Mouse (Mus musculus): ENCODE measurements at regions not wholly inside any gene's neighbourhood (a gene's known extent, or its start where the extent isn't known, plus 50 kb on each side); places are given as distances from the start of the nearest gene placed in this dataset.
"Not testable (repeated sequence)": the region's sequence is repeated elsewhere in the genome, so short reads cannot be mapped to it uniquely, and the experiment has no call there.

DNA sequence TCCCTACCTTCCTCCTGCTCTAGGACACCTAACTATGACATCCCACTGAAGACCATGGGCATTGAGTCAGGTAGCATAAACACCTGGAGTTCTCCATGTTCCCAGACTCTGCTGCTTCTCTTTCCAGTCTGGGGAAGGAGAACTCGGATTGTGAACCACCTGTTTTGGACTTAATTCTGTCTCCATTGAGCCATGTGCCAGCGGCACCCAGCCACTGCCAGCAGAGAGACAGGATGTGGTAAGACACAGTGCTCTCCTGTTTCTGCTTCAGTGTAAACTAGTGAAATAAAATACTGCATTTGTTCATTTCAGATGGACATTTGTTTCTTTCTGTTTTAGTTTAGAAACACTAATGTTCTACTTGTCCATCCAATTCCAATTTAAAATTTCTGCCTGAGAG lies 168.1 kb upstream of the Arhgap18 start:
- no peak for DNase-seq (ENCODE audit: low spot score)

DNA sequence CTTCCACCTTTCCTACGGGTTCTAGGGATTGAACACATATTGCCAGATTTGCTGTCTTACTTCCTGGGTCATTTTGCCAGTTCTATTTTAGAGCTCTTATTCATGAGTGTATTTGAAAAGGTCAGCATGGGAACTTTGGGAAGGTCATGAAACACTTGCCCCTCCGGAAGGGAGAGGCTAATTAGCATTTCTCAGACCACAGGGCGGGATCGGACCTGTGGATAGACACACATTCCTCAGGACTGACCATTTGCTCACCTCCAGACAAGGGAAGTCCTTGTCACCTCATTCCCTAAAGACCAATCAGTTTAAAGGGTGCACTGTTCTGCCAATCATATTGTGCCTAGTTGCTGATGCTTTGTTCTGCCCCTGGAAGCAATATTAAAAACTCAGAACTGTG lies 146.1 kb upstream of the Arhgap18 start:
- DNase-seq (ENCODE audit: low spot score), result not testable (repeated sequence)

DNA sequence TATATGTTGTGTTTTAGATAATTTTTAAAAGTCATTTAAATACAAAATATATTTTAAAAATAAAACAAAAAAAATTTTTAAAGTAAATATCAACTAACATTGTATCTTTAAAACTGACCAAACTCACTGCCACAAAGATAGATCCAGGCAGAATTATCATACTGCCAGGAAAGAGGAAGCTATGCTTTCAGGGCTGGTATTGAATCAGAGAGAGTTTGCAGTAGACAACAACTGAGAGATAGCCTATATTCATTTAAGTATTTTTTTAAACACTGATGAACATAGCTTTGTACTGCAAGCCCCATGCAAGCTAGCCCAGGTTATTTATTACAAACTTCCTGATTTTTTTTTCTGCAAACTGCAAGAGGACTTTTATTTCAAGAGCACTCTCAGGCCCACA lies 142.0 kb upstream of the Arhgap18 start:
- no peak for DNase-seq (ENCODE audit: low spot score)

DNA sequence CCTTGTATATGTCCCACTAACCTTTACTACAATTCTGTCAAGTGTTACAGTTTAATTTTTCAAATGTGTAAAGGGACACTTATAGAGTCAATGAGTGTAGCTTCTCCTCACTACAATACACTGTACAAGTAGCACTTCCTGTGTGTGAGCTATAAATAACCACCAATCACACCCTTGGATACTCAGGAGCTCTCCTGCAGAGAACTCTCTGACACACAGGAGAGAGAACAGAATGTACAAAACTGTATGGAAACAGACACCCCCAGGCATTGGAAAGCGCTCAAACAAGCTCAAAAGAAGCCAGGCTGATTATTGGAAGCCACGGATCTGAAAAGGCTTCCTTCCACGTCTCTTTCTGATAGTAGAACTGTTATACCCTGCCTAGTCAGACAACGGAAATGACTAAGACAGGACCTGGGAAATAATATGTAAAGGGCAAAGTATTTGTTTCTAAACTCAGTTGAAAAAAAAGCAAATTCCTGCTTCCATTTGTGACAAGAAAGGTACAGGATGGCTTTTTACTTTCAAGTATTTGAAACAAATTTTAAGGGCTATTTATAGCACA lies 122.9 kb upstream of the Arhgap18 start:
- no peak for DNase-seq (ENCODE audit: low spot score)

DNA sequence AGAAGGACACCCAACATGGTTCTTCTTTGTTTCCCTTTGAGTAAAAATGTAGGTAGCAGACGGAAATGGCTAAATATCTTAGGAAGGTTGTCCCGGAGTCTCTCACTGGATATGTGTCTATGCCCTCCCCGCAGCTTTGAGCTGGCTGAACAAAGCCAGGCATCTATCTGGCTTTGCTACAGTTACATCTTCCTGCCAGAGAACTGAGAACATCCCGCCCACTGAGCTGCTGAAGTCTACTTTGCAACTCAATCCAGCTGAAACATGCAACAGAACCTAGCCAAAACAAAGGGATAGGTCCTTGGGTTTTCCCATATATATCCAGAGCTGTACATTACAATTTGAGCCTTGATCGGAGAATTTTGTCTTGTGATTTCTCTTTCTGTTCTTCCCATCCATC lies 121.0 kb upstream of the Arhgap18 start:
- no peak for DNase-seq (ENCODE audit: low spot score)

DNA sequence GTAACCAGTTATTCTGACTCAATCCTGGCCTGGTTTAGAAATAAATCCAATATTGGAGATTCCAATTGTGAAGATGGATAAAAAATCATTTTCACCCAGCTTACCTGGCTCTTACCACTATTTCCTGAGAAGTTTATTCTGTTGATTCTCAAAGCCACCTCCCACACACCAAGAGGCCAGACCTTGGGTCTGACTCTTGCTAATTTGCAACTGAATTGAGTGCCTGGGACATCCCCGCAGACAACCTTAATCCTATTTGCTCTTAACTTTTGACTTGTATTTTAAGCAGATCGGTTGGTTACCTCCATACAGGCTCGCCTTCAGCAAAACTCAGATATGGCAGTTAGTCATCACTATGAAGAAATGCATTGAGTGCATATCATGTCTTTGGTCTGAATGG lies 115.8 kb upstream of the Arhgap18 start:
- no peak for DNase-seq (ENCODE audit: low spot score)

DNA sequence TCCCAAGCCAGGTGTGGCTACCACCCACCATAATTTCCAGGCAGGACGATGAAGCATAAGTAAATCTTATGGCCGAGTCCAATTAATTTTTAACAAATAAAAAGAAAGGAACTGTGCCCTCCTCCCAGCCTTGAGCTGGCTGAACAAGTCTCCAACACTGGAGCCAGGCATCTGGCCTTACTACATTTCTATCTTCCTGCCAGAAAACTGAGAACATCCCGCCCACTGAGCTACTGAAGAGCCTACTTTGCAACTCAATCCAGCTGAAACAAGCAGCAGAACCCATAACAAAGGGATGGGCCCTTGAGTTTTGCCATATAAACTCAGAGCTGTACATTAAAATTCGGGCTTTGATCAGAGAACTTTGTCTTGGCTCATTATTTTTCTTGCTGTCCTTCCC lies 115.2 kb upstream of the Arhgap18 start:
- no peak for DNase-seq (ENCODE audit: low spot score)

DNA sequence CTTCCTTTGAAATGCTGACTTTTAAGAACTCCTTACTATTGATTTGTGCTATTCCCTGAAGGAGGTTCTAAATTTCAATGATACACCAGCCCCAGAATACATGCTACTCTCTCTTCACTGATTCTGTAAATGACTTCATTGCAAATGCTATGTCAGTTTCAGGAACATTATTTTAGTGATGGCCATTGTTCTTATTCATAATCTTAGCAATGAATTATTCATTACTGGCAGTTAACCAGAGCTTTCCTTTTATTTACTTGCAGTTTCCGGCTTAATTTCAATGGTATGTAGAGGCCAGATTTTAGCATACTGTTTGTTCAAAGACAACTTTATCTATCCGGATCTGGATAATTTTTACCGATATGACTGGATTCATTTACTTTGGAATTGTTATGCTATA lies 114.1 kb upstream of the Arhgap18 start:
- no peak for DNase-seq (ENCODE audit: low spot score)

DNA sequence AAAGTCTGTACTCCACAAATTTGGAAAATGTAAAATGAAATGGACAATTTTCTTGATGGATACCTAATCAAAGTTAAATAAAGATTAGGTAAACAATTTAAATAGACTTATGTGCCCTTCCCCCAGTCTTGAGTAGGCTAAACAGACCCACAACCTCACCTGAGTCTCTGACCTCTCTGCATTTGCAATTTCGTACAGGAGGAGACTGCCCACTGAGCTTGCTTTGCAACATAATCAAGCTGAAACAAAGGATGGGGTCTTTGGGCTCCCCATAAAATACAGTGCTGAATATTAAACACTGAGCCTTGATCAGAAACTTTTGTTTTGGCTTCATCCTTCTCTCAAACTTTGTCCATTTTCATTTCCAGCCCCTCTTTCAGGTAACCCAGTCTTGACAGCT lies 100.1 kb upstream of the Arhgap18 start:
- no peak for DNase-seq (ENCODE audit: low spot score)

DNA sequence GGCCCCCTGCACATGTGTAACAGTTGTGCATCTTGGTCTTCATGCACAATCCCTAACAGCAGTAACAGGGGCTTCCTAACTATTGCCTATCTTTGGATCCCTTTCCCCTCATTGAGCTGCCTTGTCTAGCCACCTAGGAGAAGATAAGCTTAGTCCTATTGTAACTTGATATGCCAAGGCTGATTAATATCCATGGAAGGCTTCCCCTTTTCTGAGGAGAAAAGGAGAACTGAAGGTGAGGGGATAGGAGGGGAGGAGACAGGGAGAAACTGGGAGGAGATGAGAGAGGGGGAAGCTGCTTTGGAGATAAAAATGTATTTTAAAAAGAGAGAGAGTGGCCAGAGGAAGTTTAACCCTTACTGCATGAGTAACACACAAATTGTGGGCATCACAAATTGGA lies 89.0 kb upstream of the Arhgap18 start:
- no peak for DNase-seq (ENCODE audit: low spot score)

DNA sequence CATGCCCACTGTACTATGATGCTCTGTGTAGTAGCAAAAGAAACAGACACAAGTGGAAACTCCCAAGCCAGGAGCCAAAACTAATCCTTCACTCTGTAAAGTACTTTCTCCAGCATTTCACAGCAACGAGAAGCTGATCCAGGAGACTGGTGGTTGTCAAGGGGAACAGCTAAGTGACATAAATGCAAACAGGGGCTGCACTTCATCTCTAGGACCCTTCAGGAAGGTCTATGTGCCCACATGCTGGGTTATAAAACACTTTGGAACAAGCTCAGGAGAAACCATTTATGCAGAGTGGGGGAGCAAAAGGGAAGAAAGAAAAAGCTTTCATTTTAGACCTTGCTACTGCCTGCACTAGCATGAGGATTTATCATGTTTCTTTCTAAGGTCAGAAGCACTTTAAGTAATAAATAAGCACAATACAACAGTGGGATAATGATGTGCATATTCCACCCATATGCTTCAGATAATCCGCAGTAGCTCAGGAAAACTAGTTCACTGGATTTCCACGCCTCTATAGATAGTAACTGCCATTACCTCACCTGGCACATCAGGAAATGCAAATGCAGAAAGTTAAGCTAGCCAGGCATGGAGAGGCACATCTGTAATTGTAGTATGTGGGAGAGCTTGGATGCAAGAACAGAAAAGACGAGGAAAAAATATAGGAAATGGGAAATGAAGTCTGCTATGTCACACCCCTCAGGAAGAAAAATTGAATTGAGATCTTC lies 73.6 kb upstream of the Arhgap18 start:
- no peak for DNase-seq (ENCODE audit: low spot score)

DNA sequence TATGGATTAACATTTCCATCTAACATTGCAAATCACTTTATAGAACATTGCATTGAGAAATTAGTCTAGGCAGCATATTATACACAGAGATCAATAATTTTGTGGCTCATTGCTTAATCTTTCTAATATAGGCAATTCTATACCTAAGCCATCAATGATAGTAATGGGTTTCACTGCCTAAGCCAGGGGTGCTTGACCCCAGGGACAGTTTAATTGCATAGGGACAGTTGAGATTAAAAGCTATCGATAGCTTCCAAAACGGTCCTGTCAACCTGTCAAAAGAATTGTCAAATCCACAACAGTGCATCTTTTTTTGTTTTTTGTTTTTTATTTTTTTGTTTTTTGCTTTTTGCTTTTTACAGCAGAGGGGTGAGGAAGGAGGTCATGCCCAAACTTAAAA lies 58.5 kb upstream of the Arhgap18 start:
- DNase-seq (ENCODE audit: low spot score), result no peak

DNA sequence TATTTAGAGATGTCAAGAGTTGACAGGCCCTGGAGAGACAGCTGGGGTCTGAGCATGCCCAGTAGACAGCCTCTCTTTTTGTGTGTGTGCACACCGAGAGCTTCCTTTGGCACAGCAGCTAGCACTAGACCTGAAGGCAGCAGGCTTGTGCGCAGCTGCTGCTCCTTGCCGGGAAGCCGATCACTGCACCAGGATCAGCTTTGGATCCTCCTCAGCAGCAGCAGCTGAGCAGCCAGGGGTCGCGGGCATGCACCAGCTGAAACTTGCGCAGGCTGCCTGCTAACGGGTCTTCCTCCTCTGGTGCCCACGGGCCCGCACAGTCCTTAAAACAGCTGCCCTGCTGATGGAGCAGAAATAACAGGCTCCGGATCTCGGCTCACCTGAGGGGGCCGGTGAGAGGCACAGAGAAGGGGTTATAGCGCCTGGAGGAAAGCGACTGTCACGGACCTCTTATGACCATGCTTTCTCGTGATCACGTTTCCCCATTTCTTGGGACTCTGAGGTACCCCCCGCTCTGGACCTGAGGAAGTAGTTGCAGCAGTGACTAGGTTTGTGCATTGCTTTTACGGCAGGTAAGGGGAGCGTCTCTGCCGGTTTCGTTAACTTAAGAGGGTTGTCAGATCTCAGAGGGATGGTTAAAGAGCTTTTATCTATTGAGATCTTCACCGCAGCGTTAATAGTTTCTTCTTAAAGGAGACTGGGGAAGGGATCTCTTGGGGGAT lies 57.8 kb upstream of the Arhgap18 start:
- DNase-seq (ENCODE audit: low spot score), result no peak
